Mouse (Mus musculus) right cerebral cortex, adult 18-20 months (tissue): ENCODE results near the gene H2-Oa.
"Not testable (repeated sequence)": the region's sequence is repeated elsewhere in the genome, so short reads cannot be mapped to it uniquely, and the experiment has no call there.

ENCODE experiments used
- DNase-seq: peaks from one replicate; pipeline ENCODE4 v3.0.0; 2022; ENCODE audit warnings: mixed read lengths

Gene H2-Oa

GRCm38 (mm10) chr17:34123518-34123917 is 31.4 kb downstream of the H2-Oa start:
- no peak for DNase-seq

GRCm38 (mm10) chr17:34124649-34125048 is 32.5 kb downstream of the H2-Oa start:
- no peak for DNase-seq

- no peak for DNase-seq
Observed at GRCm38 (mm10) chr17:34126826-34127420, 34.8 kb downstream of the H2-Oa start.

GRCm38 (mm10) chr17:34127475-34127874 is 35.3 kb downstream of the H2-Oa start:
- no peak for DNase-seq

GRCm38 (mm10) chr17:34128264-34128937 is 36.3 kb downstream of the H2-Oa start:
- peak; percentile 67 for DNase-seq

GRCm38 (mm10) chr17:34128944-34129791 is 37.0 kb downstream of the H2-Oa start:
- DNase-seq = peak; percentile 46

GRCm38 (mm10) chr17:34130073-34130947 is 38.2 kb downstream of the H2-Oa start:
- no peak for DNase-seq

GRCm38 (mm10) chr17:34131911-34132310 is 39.8 kb downstream of the H2-Oa start:
- no peak for DNase-seq

- no peak for DNase-seq
Observed at GRCm38 (mm10) chr17:34133289-34133688, 41.1 kb downstream of the H2-Oa start.

- no peak for DNase-seq
Observed at GRCm38 (mm10) chr17:34134451-34134850, 42.3 kb downstream of the H2-Oa start.

- peak; percentile 98 for DNase-seq
Observed at GRCm38 (mm10) chr17:34135297-34136224, 43.4 kb downstream of the H2-Oa start.

- DNase-seq = no peak
Observed at GRCm38 (mm10) chr17:34137601-34138000, 45.5 kb downstream of the H2-Oa start.

GRCm38 (mm10) chr17:34138655-34139054 is 46.5 kb downstream of the H2-Oa start:
- no peak for DNase-seq

- no peak for DNase-seq
Observed at GRCm38 (mm10) chr17:34139416-34139815, 47.3 kb downstream of the H2-Oa start.

GRCm38 (mm10) chr17:34140240-34140639 is 48.1 kb downstream of the H2-Oa start:
- no peak for DNase-seq

GRCm38 (mm10) chr17:34141448-34141847 is 49.3 kb downstream of the H2-Oa start:
- peak; percentile 50 for DNase-seq

- no peak for DNase-seq
Observed at GRCm38 (mm10) chr17:34142456-34143010, 50.4 kb downstream of the H2-Oa start.

GRCm38 (mm10) chr17:34143033-34143432 is 50.9 kb downstream of the H2-Oa start, which contains the start of gene H2-DMb2:
Gene H2-DMb2 (plus strand): TSS chr17:34143307.
- DNase-seq = no peak

- no peak for DNase-seq
Observed at GRCm38 (mm10) chr17:34143461-34143860, 51.3 kb downstream of the H2-Oa start.

- DNase-seq = not testable (repeated sequence)
Observed at GRCm38 (mm10) chr17:34144221-34144620, 52.1 kb downstream of the H2-Oa start.
